Mouse (Mus musculus) layer of hippocampus, postnatal 14 days (tissue): ENCODE measurements at regions not wholly inside any gene's neighbourhood (a gene's known extent, or its start where the extent isn't known, plus 50 kb on each side); places are given as distances from the start of the nearest gene placed in this dataset.

Experiments
- DNase-seq, 2 experiments: peaks; one replicate each; pipeline ENCODE4 v3.0.0; 2021 to 2022; ENCODE audit warnings: low spot score in 2 of 2, mixed read lengths in 1 of 2

- no peak for DNase-seq
Measured at GRCm38 (mm10) chr7:118042914-118043313, 73.1 kb downstream of the Rps15a start.

- DNase-seq: peak in 1 of 2 experiments; percentile 13
Measured at GRCm38 (mm10) chr7:118039862-118040261, 76.1 kb downstream of the Rps15a start.

GRCm38 (mm10) chr7:118037062-118037461 lies 78.9 kb downstream of the Rps15a start:
- DNase-seq: no peak

GRCm38 (mm10) chr7:118026106-118026526 lies 89.9 kb downstream of the Rps15a start:
- DNase-seq: no peak

- DNase-seq: no peak
Measured at GRCm38 (mm10) chr7:118004620-118005019, 111.4 kb downstream of the Rps15a start.

GRCm38 (mm10) chr7:118001881-118002280 lies 114.1 kb downstream of the Rps15a start:
- peak in 1 of 2 experiments; percentile 5 for DNase-seq

- no peak for DNase-seq
Measured at GRCm38 (mm10) chr7:118001121-118001520, 114.9 kb downstream of the Rps15a start.

GRCm38 (mm10) chr7:117982177-117982576 lies 133.8 kb downstream of the Rps15a start:
- no peak for DNase-seq

GRCm38 (mm10) chr7:117971176-117971575 lies 144.8 kb downstream of the Rps15a start:
- no peak for DNase-seq

- no peak for DNase-seq
Measured at GRCm38 (mm10) chr7:117943435-117943834, 172.6 kb downstream of the Rps15a start.

- no peak for DNase-seq
Measured at GRCm38 (mm10) chr7:117939618-117940017, 176.4 kb downstream of the Rps15a start.

GRCm38 (mm10) chr7:117934908-117935307 lies 181.1 kb downstream of the Rps15a start:
- DNase-seq: peak in 1 of 2 experiments; percentile 51

GRCm38 (mm10) chr7:117931234-117931895 lies 184.6 kb downstream of the Rps15a start:
- DNase-seq: no peak

GRCm38 (mm10) chr7:117930392-117930791 lies 185.6 kb downstream of the Rps15a start:
- DNase-seq: no peak

- no peak for DNase-seq
Measured at GRCm38 (mm10) chr7:117926396-117926795, 189.6 kb downstream of the Rps15a start.

GRCm38 (mm10) chr7:117922270-117922669 lies 193.7 kb downstream of the Rps15a start:
- DNase-seq: peak in 1 of 2 experiments; percentile 20

- DNase-seq: peak; percentile 35 to 37
Measured at GRCm38 (mm10) chr7:117918206-117918995, 197.6 kb downstream of the Rps15a start.

- peak in 1 of 2 experiments; percentile 55 for DNase-seq
Measured at GRCm38 (mm10) chr7:117916915-117917314, 199.1 kb downstream of the Rps15a start.

GRCm38 (mm10) chr7:117912453-117912852 lies 203.5 kb downstream of the Rps15a start:
- DNase-seq: no peak

GRCm38 (mm10) chr7:117911062-117911461 lies 204.9 kb downstream of the Rps15a start:
- DNase-seq: no peak

- no peak for DNase-seq
Measured at GRCm38 (mm10) chr7:117896528-117896927, 219.5 kb downstream of the Rps15a start.

- DNase-seq: no peak
Measured at GRCm38 (mm10) chr7:117887288-117887687, 228.7 kb downstream of the Rps15a start.
